Mouse (Mus musculus) kidney, postnatal 14 days (tissue): ENCODE data around the gene Zfx.

Experiments
- DNase-seq: peaks from one replicate; pipeline ENCODE4 v3.0.0; 2022; ENCODE audit warnings: mixed read lengths

Zfx gene

DNA sequence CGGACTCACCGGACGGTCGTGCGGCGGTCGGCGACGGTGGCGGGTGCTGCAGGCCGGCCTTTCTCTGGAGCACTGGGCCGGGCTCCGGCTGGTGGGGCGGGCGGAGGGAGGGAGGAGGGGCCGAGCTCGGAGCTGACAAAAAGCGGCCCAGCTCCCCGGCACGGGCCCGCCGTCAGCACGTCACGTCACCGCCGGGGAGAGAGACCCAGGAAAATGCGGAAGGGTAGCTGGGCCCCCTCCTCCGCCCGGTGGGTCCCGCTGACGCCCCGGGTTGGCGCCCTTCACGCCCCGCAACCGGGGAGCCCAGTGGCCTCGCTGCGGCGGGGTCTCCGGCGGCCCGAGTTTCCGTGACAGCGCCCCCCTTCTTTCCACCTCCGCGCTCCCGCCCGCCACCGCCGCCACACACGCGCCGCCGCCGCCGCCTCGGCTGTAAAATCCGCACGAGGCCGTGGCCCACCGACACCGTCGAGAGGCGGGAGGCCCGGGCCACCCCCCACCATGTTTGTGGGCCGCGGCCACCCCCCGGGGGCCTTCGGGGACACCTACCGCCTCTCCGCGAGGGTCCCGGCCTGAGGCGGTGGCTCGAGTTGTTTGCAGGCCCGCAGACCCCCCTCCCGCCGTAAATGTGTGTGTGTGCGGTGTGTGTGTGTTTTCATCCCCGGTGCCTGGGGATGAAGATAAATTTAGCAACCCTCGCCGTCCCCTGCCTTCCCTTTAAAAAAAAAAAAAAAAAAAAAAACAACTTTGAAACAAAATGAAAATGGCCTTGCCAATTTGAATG lies at the start of gene Zfx:
Gene Zfx (minus strand): TSS at position 644 of the 781 bp plus-strand sequence.
- peak; percentile 77 for DNase-seq

DNA sequence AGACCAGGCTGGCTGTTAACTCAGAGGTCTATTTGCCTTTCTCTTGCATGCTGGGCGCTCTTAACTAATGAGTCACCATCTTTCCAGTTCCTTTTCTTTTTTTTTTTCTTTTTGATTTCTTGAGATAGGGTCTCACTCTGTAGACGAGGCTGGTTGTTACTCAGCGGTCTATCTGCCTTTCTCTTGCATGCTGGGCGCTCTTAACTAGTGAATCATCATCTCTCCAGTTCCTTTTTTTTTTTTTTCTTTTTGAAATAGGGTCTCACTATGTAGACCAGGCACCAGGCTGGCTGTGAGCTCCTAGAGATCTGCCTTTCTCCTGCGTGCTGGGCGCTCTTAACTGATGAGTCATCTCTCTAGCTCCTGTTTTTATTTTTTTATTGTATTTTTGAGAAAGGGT lies 45.8 kb upstream of the Zfx start:
- no peak for DNase-seq

DNA sequence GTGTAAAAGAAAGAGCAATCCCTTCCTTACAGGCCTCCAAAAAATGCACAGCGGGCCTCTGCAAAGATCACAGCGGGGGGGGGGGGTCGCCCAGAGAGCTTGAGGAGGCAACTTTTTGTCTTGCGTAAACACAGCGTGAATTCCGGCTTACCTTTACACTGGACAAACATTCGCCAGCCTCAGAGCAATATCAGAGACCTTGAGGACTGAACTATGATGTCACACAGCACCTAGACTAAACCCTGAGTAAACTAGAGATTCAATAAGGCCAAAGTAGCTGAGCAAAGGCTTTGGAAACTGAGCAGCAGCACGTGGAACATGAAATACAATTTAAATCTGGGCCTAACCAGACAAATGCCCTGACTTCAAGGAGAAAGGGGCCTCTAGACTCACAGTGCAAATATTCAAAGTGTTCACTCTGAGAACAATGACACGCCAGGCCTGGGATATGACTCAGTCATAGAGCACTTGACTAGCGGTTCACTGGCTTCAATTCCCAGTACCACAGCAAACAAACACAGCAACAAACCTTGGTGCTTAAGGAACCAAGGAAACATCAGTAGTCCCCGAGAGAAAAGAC lies 28.8 kb upstream of the Zfx start:
- no peak for DNase-seq

- DNase-seq, result no peak
Observed at GRCm38 (mm10) chrX:94150471-94150870, 27.0 kb upstream of the Zfx start.

DNA sequence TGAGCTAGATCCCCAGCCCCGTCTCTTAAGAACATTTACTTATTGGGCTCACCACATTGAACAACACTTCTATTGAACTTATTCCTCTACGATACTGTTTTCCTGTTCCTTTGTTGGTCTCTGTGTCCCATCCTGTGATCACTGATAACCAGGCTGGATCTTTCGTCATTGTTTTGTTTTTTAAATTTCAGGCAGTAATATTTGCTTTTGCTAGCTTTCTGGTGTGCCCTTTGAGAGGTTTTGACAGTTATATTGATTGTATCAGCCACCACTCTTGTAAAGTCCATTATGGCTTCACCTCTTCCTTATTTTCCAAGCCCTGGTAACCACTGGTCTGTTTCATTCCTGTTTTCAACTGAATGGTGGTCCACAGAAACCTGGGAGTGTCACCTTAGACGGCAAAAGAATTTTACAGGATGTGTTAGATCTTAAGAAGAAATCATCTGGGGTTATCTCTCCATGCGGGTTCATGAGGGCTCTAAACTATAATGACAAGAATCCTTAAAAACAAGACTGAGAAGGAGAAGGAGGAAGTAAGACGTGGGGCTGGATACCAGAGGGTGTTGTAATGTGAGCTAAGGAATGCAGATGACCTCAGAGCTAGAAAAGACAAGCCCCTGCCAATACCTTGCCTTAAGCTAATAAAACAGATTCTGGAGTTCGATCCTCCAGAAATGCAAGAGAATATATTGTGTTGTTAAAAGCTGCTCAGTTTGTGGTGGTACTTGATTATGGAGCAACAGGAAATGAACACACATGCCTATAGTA lies 18.7 kb upstream of the Zfx start:
- DNase-seq, result no peak

GRCm38 (mm10) chrX:94140080-94140479 lies 16.6 kb upstream of the Zfx start:
- DNase-seq, result no peak

DNA sequence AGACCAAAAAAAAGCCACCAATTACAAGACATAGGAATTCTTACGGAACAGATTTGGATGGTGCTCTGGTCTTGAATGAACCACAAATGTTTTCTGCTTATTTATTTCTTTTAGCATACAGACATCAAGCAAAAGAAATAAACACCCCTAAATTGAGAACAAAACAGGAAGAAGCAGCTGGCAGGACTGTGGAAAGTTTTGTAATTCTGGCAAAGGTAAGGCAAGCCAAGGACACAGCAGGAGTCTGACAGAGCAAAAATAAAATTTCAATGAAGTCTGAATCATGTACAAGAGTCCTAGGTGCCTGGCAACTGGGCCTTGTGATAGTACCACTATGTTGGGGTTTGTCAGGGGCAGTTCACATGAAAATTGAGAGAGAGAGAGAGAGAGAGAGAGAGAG lies 14.8 kb upstream of the Zfx start:
- DNase-seq, result no peak

DNA sequence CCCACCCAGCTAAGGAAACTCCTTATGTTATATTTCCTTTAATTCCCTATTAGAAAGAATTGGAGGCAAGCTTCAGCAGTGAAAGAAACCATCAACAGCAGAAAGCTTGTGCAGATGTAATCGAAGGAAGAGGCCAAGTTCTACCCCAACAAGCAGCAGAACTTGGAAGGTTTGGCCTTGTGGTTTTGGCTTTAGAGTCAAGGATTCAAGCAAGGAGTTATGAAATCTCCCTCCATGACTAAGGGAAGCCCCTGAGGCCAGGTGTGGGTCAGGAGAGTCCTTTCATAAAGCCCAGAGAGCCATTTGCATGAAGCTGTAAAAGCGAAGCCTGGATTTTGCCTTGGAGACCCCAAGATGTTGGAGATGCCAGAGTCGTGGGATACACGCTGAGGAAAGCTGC lies 11.6 kb upstream of the Zfx start:
- DNase-seq, result no peak

DNA sequence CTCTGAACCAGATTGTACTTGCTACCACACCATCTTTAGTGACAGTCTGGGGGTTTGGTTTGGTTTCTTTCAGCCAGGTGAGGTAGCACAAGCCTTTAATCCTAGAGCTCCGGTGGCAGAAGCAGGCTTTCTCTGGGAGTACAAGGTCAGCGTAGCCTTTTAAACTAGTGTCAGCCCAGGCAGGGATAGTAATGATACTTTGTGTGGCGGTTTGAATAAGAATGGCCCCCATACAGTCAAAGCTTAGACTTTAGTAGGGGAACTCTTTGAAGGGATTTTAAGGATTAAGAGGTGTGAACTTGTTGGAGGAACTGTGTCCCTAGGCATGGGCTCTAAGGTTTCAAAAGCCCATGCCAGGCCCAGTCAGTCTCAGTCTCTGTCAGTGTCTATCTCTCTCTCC lies 10.0 kb upstream of the Zfx start:
- DNase-seq, result no peak

DNA sequence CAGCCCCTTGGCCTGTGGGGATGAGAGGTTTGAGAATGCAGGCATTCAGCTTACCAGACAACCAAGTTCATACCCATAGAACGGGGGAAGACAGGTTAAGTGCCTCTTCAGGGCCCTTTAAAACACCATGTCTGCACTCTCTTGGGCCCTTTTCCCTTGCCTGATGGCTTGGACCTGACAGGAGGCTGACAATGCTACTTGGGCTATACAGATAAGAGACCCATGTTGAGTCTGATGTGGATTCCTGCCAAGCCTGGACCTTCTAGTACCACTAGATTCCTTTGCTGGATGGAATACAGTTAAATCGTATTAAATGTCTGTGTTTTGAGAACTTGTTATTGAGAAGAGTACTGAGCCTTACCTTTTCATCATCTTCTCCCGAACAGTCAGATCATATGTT lies 8.7 kb upstream of the Zfx start:
- DNase-seq, result no peak

- no peak for DNase-seq
Observed at GRCm38 (mm10) chrX:94129712-94130111, 6.2 kb upstream of the Zfx start.

DNA sequence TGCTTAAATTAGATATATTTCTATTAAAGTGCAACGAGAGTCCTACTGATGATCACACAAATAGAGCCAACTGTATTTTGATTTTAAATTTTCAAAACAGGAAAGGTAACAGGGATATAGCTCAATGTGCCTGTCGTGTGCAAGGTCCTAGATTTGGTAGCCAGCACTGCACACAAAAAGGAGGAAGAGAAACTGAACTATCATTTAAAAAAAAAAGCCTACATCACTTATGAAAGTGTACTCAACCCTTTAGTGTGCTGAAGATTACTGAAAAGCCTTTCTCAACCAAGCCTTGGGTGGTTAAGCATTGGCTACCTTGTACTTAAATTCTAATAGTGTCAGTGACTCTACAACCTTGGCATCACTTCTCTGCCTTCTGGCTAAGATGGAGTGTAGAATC lies 2.4 kb upstream of the Zfx start:
- DNase-seq, result no peak

GRCm38 (mm10) chrX:94122709-94123058 lies 818 bp downstream of the Zfx start:
- no peak for DNase-seq

- DNase-seq, result peak; percentile 90
Observed at GRCm38 (mm10) chrX:94121866-94122708, 1.4 kb downstream of the Zfx start.

DNA sequence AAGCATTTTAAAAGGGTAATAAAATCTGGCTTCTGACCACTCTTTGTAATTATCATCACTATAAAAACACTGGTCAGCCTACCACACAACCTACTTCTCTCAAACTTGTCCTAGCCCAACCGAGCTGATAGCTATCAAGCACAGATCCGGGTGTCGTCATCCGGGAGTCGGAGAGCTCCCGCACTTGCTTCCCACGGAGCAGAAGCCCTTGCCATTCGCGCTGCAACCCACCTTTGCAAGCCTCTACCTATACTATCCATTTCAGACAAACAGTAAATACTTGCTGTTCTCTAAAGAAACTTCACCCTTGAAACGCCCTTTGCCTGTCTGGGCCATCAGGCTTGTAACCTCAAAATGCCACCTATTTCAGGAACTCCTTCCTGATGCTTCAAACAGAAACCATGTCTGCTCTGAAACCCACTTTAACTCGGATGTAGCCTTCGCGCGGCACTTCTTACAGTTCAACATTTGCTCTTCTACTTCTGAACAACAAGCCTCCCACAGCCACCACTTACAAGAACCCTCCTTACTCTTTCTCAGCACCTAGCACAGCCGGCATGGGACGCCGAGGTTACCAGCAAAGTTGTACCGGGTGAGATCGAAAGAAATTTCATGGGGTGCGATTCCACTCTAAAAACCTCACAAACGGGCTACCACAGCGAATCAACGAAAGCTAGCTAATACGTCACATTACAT lies 2.2 kb downstream of the Zfx start:
- DNase-seq, result peak; percentile 14

GRCm38 (mm10) chrX:94118350-94118749 lies 5.2 kb downstream of the Zfx start:
- DNase-seq, result no peak

GRCm38 (mm10) chrX:94115882-94116281 lies 7.6 kb downstream of the Zfx start:
- DNase-seq, result no peak

- DNase-seq, result no peak
Observed at GRCm38 (mm10) chrX:94105964-94106363, 17.5 kb downstream of the Zfx start.

DNA sequence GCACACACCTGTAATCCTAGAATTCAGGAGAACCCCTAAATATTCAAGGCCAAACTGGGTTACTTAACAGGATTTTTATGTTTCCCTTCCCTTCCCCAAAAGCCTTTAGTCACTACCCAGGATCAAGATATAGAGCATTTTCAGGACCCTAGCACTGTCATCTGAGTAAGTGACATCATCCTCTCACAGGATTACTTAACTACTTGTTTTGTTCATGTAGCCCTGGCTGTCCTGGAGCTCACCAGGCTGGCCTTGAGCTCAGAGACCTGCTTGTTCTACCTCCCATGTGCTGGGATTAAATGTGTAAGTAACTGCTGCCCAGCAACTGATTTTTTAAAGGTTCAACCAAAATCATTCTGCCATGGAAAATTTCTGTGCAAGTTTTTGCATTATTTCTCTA lies 20.6 kb downstream of the Zfx start:
- DNase-seq, result no peak

- no peak for DNase-seq
Observed at GRCm38 (mm10) chrX:94100561-94100960, 22.9 kb downstream of the Zfx start.

DNA sequence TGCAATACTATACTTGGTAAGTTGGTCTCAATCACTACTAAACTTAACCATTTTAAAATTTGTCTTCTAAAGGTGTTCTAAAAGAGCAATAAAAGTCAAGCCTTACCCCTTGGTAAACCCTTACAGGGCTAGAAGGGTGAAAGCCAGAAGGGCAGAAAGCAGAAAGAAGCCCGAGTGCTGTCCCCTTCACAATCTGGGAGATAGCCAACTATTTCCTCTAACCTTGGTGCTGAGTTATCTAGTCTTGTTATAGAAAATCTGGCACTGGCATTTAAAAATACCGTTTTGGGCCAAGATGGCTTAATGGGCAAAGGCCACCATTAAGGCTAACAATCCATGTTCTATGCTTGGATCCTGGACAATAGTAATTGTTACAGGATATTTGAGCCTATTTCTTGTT lies 32.5 kb downstream of the Zfx start:
- DNase-seq, result no peak

DNA sequence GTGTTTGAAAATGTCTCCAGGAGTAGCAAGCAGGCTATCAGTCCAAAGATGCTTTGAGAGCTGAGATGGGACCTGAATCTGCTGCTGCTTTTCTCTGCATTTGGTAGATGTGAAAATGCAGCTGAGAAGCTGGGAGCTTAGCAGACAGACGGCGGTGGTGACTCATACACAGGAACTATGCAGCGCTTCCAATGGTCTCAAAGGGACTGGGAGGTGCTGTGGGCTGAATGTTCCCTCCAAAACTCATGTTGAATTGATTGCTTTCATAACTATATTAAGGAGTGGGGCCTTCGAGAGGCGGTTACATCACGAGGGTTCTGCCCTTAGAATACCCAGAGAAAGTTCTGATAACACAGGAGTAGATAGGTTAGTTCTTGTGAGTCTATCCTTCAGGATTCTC lies 62.3 kb downstream of the Zfx start:
- peak; percentile 3 for DNase-seq

DNA sequence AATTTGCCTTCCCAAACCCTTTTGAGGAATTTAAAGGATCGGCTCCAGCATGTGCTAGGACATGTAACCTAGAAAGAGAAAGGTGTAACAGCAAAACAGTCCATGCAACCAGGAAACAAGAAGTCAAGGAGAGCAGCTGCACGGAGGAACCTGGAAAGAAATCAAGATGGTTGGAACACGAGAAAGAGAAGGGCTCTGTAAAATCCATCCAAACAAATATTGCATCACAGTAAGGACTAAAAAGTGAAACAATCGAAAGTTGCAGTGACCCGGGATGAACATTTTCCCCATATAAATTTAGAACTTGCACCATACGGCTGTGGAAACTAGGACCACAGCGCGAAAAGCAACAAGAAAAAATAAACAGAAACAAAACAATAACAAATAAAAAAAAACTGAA lies 62.8 kb downstream of the Zfx start:
- no peak for DNase-seq
